Mouse (Mus musculus): ENCODE measurements around the gene Nubpl.

DNA sequence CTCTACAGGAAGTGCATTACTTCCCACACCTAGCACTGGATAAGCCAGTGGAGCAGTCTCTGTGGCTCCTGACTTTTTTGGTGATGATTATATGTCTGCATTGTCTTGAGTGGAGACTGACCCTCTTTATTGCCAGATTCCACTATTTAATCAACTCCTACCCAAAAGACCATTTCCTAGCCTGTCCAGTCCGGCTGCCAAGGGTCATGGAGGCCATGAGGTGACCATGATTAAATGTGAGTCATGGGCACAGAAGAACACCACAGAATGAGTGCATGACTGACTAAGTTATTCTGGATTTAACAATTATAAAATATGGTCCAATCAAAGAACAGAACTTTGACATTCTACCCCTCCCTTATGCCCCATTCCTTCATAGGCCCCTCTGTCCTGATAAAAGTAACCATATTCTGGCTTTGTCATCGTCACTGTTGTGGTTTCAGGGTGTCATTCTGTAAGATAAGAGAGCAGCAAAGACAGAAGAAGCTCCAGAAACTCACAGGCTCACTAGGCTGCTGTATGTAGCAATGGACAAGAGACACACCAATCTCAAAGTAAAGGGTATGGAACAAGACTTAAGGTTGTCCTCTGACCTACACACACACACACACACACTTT lies 240.7 kb downstream of the Nubpl start:
- TF ChIP-seq CTCF (IDR thresholded peaks at IDR 0.05; ENCODE audit: low read depth, low read length), result no peak
- TF ChIP-seq EP300 (IDR thresholded peaks at IDR 0.05; ENCODE audit: insufficient read depth, low read depth, low read length), result no peak
- no peak for TF ChIP-seq POLR2A (IDR thresholded peaks at IDR 0.05; ENCODE audit: insufficient read depth, low read length)

All from ES-Bruce4 (cell line).